Mouse (Mus musculus): ENCODE results near the gene Slc9a5. TPM values are rescaled to one million over a fixed set of nuclear protein-coding genes. Genes with fewer than 3 reads are reported as not detected.

The Slc9a5 gene
- polyA plus RNA-seq, 1 experiment from 2014 or later, result 0.29 TPM

GRCm38 (mm10) chr8:105397747-105398146 is 49.1 kb downstream of the Slc9a5 start:
- WGBS, result 33% methylated on average over 3 of the region's 3 CpGs
- TF ChIP-seq CTCF (IDR thresholded peaks at IDR 0.05; ENCODE audit: low read depth) (peak; percentile 84), EP300 (optimal IDR thresholded peaks at IDR 0.05) (no peak)
- Histone ChIP-seq H3K9me3 (ENCODE audit: control insufficient read depth, low read length) (no peaks in the 10 kb centered on the region), H3K4me2 (replicated peaks; ENCODE audit: low read depth) (no peak overlapping the region), H3K27me3 (ENCODE audit: control insufficient read depth, insufficient read depth, low read length) (no peaks in the 10 kb centered on the region), H3K27ac (replicated peaks) (no peak overlapping the region), H3K9ac (ENCODE audit: low read length) (no peak overlapping the region), H3K4me1 (replicated peaks; ENCODE audit: control insufficient read depth, insufficient read depth) (no peaks in the 10 kb centered on the region), H3K36me3 (ENCODE audit: control insufficient read depth, insufficient read depth, low read length) (no peaks in the 10 kb centered on the region), H3K4me3 (ENCODE audit: low read depth, low read length) (no peak overlapping the region)
- no peak for ATAC-seq (ENCODE audit: low FRiP score, low TSS enrichment)
- DNase-seq (ENCODE audit: low spot score), result no peak

GRCm38 (mm10) chr8:105400016-105400415 is 51.4 kb downstream of the Slc9a5 start:
- Histone ChIP-seq H3K4me3 (ENCODE audit: low read depth, low read length) (no peak overlapping the region), H3K4me1 (replicated peaks; ENCODE audit: control insufficient read depth, insufficient read depth) (no peaks in the 10 kb centered on the region), H3K9me3 (ENCODE audit: control insufficient read depth, low read length) (no peaks in the 10 kb centered on the region), H3K27me3 (ENCODE audit: control insufficient read depth, insufficient read depth, low read length) (no peaks in the 10 kb centered on the region), H3K9ac (ENCODE audit: low read length) (no peak overlapping the region), H3K4me2 (replicated peaks; ENCODE audit: low read depth) (no peak overlapping the region), H3K36me3 (ENCODE audit: control insufficient read depth, insufficient read depth, low read length) (no peaks in the 10 kb centered on the region), H3K27ac (replicated peaks) (no peak overlapping the region)
- no peak for DNase-seq (ENCODE audit: low spot score)
- TF ChIP-seq CTCF (IDR thresholded peaks at IDR 0.05; ENCODE audit: low read depth) (no peak), EP300 (optimal IDR thresholded peaks at IDR 0.05) (no peak)
- 87% methylated on average over 5 of the region's 5 CpGs for WGBS
- ATAC-seq (ENCODE audit: low FRiP score, low TSS enrichment), result no peak

GRCm38 (mm10) chr8:105403467-105403866 is 54.8 kb downstream of the Slc9a5 start:
- H3K4me3 ChIP-seq (ENCODE audit: low read depth, low read length), result no peak overlapping the region
- DNase-seq (ENCODE audit: low spot score) (no peak), ATAC-seq (ENCODE audit: low FRiP score, low TSS enrichment) (no peak)
- no peaks in the 10 kb centered on the region for H3K36me3 ChIP-seq (ENCODE audit: control insufficient read depth, insufficient read depth, low read length)
- H3K9me3 ChIP-seq (ENCODE audit: control insufficient read depth, low read length), result no peaks in the 10 kb centered on the region
- H3K27me3 ChIP-seq (ENCODE audit: control insufficient read depth, insufficient read depth, low read length), result no peaks in the 10 kb centered on the region
- TF ChIP-seq CTCF (IDR thresholded peaks at IDR 0.05; ENCODE audit: low read depth), result no peak
- no peak for TF ChIP-seq EP300 (optimal IDR thresholded peaks at IDR 0.05)
- peaks cover 3% of the 10 kb centered on the region; the same call in 1 of the 2 replicates for H3K4me1 ChIP-seq (replicated peaks; ENCODE audit: control insufficient read depth, insufficient read depth)
- no peak overlapping the region for H3K9ac ChIP-seq (ENCODE audit: low read length)
- 58% methylated on average over 8 of the region's 8 CpGs for WGBS
- H3K4me2 ChIP-seq (replicated peaks; ENCODE audit: low read depth), result no peak overlapping the region
- no peak overlapping the region for H3K27ac ChIP-seq (replicated peaks)

GRCm38 (mm10) chr8:105404496-105404895 is 55.9 kb downstream of the Slc9a5 start:
- ATAC-seq (ENCODE audit: low FRiP score, low TSS enrichment) (no peak), DNase-seq (ENCODE audit: low spot score) (no peak)
- H3K4me1 ChIP-seq (replicated peaks; ENCODE audit: control insufficient read depth, insufficient read depth), result peaks cover 3% of the 10 kb centered on the region; the same call in 1 of the 2 replicates
- H3K36me3 ChIP-seq (ENCODE audit: control insufficient read depth, insufficient read depth, low read length), result no peaks in the 10 kb centered on the region
- H3K9ac ChIP-seq (ENCODE audit: low read length), result no peak overlapping the region
- 44% methylated on average over 1 of the region's 1 CpGs for WGBS
- H3K4me2 ChIP-seq (replicated peaks; ENCODE audit: low read depth), result no peak overlapping the region
- no peaks in the 10 kb centered on the region for H3K9me3 ChIP-seq (ENCODE audit: control insufficient read depth, low read length)
- TF ChIP-seq EP300 (optimal IDR thresholded peaks at IDR 0.05) (no peak), CTCF (IDR thresholded peaks at IDR 0.05; ENCODE audit: low read depth) (no peak)
- H3K27ac ChIP-seq (replicated peaks), result no peak overlapping the region
- no peaks in the 10 kb centered on the region for H3K27me3 ChIP-seq (ENCODE audit: control insufficient read depth, insufficient read depth, low read length)
- H3K4me3 ChIP-seq (ENCODE audit: low read depth, low read length), result no peak overlapping the region

- no peak overlapping the region for H3K27ac ChIP-seq (replicated peaks)
These were observed 57.8 kb downstream of the Slc9a5 start for GRCm38 (mm10) chr8:105406416-105406815.

GRCm38 (mm10) chr8:105408331-105408730 is 59.7 kb downstream of the Slc9a5 start:
- DNase-seq (ENCODE audit: low spot score) (no peak), ATAC-seq (ENCODE audit: low FRiP score, low TSS enrichment) (no peak)
- H3K4me1 ChIP-seq (replicated peaks; ENCODE audit: control insufficient read depth, insufficient read depth), result peaks cover 3% of the 10 kb centered on the region; the same call in 1 of the 2 replicates
- H3K27ac ChIP-seq (replicated peaks), result no peak overlapping the region
- whole genome bisulfite sequencing, result 28% methylated on average over 7 of the region's 7 CpGs
- no peak overlapping the region for H3K4me3 ChIP-seq (ENCODE audit: low read depth, low read length)
- no peaks in the 10 kb centered on the region for H3K36me3 ChIP-seq (ENCODE audit: control insufficient read depth, insufficient read depth, low read length)
- H3K4me2 ChIP-seq (replicated peaks; ENCODE audit: low read depth), result no peak overlapping the region
- no peak overlapping the region for H3K9ac ChIP-seq (ENCODE audit: low read length)
- no peak for TF ChIP-seq CTCF (IDR thresholded peaks at IDR 0.05; ENCODE audit: low read depth)
- no peak for TF ChIP-seq EP300 (optimal IDR thresholded peaks at IDR 0.05)
- H3K27me3 ChIP-seq (ENCODE audit: control insufficient read depth, insufficient read depth, low read length), result no peaks in the 10 kb centered on the region
- no peaks in the 10 kb centered on the region for H3K9me3 ChIP-seq (ENCODE audit: control insufficient read depth, low read length)

More at GRCm38 (mm10) chr8:105406416-105406815, 57.8 kb downstream of the Slc9a5 start:
- 20% methylated on average over 10 of the region's 10 CpGs for WGBS
- ATAC-seq (ENCODE audit: low FRiP score, low TSS enrichment), result no peak
- H3K4me2 ChIP-seq (replicated peaks; ENCODE audit: low read depth), result 0 out of 2 replicates have a peak overlapping the region, but pooled peaks have one; percentile 2
- H3K9me3 ChIP-seq (ENCODE audit: control insufficient read depth, low read length), result no peaks in the 10 kb centered on the region
- DNase-seq (ENCODE audit: low spot score), result no peak
- no peaks in the 10 kb centered on the region for H3K36me3 ChIP-seq (ENCODE audit: control insufficient read depth, insufficient read depth, low read length)
- H3K27me3 ChIP-seq (ENCODE audit: control insufficient read depth, insufficient read depth, low read length), result no peaks in the 10 kb centered on the region
- no peak overlapping the region for H3K9ac ChIP-seq (ENCODE audit: low read length)
- H3K4me1 ChIP-seq (replicated peaks; ENCODE audit: control insufficient read depth, insufficient read depth), result peaks cover 3% of the 10 kb centered on the region; the same call in 1 of the 2 replicates
- no peak for TF ChIP-seq CTCF (IDR thresholded peaks at IDR 0.05; ENCODE audit: low read depth)
- no peak for TF ChIP-seq EP300 (optimal IDR thresholded peaks at IDR 0.05)
- no peak overlapping the region for H3K4me3 ChIP-seq (ENCODE audit: low read depth, low read length)

All from stomach, postnatal 0 days (tissue).